Mouse (Mus musculus) myocyte (in vitro differentiated cells): ENCODE data around the gene Ndufb10. TPM values are rescaled to one million over a fixed set of nuclear protein-coding genes. Genes with fewer than 3 reads are reported as not detected.
A peak's percentile ranks its signal among the peaks of the same experiment; 100 is the strongest.

Experiments
- H3K27me3 ChIP-seq: one replicate; pipeline ENCODE4 v1.6.1; 2011; ENCODE audit not compliant: control insufficient read depth, insufficient read depth, insufficient read length
- H3K36me3 ChIP-seq: one replicate; pipeline ENCODE4 v1.6.1; 2011; ENCODE audit not compliant: control insufficient read depth, insufficient read depth
- H3K4me2 ChIP-seq: one replicate; pipeline ENCODE4 v1.6.1; 2011; ENCODE audit warnings: low read depth, control low read depth
- H3K4me3 ChIP-seq: one replicate; pipeline ENCODE4 v1.5.1; 2011; ENCODE audit warnings: mild to moderate bottlenecking, control low read depth, moderate library complexity
- H3K79me2 ChIP-seq: one replicate; pipeline ENCODE4 v1.6.1; 2011; ENCODE audit not compliant: control insufficient read depth, insufficient read depth
- H3ac ChIP-seq: one replicate; pipeline ENCODE4 v1.6.1; 2011; ENCODE audit not compliant: control insufficient read depth, insufficient read length
- CEBPB ChIP-seq: IDR thresholded peaks from 2 replicates; pipeline ENCODE4 v1.6.1; 2011; ENCODE audit warnings: mild to moderate bottlenecking, moderate library complexity; ENCODE audit not compliant: poor library complexity, insufficient read depth, severe bottlenecking
- E2F4 ChIP-seq: IDR thresholded peaks from one replicate; pipeline ENCODE4 v1.6.1; 2011; ENCODE audit warnings: mild to moderate bottlenecking, control low read depth, moderate library complexity; ENCODE audit not compliant: insufficient read depth
- MAX ChIP-seq: IDR thresholded peaks from one replicate; pipeline ENCODE4 v1.6.1; 2011; ENCODE audit warnings: low read depth, mild to moderate bottlenecking, control low read depth
- MYOD1 ChIP-seq, 3 experiments: IDR thresholded peaks; one replicate each; pipeline ENCODE4 v1.6.1; 2011; ENCODE audit warnings: control low read depth in 2 of 3, low read depth in 2 of 3, mild to moderate bottlenecking in 2 of 3, moderate library complexity in 1 of 3; ENCODE audit not compliant: insufficient read length in 2 of 3, control insufficient read depth in 1 of 3
- MYOG ChIP-seq, 3 experiments: IDR thresholded peaks; one replicate each; pipeline ENCODE4 v1.6.1; 2011; ENCODE audit warnings: control low read depth in 2 of 3, low read depth in 2 of 3, mild to moderate bottlenecking in 2 of 3; ENCODE audit not compliant: insufficient read length in 2 of 3, control insufficient read depth in 1 of 3, insufficient read depth in 1 of 3
- POLR2A ChIP-seq: IDR thresholded peaks from one replicate; pipeline ENCODE4 v1.6.1; 2011; ENCODE audit warnings: low read depth, mild to moderate bottlenecking, control low read depth, moderate library complexity; ENCODE audit not compliant: insufficient read length
- POLR2AphosphoS2 ChIP-seq: IDR thresholded peaks from one replicate; pipeline ENCODE4 v1.6.1; 2011; ENCODE audit warnings: low read depth, control low read depth; ENCODE audit not compliant: insufficient read length
- REST ChIP-seq: IDR thresholded peaks from one replicate; pipeline ENCODE4 v1.6.1; 2011; ENCODE audit warnings: mild to moderate bottlenecking, control low read depth, moderate library complexity; ENCODE audit not compliant: insufficient read depth, insufficient read length
- SRF ChIP-seq: IDR thresholded peaks from one replicate; pipeline ENCODE4 v1.6.1; 2011; ENCODE audit warnings: low read depth; ENCODE audit not compliant: control insufficient read depth, insufficient read length
- TCF12 ChIP-seq: IDR thresholded peaks from one replicate; pipeline ENCODE4 v1.6.1; 2011; ENCODE audit warnings: mild to moderate bottlenecking, control low read depth; ENCODE audit not compliant: poor library complexity, insufficient read depth, severe bottlenecking
- TCF3 ChIP-seq: IDR thresholded peaks from one replicate; pipeline ENCODE4 v1.6.1; 2011; ENCODE audit warnings: low read depth, control low read depth; ENCODE audit not compliant: insufficient read length
- USF1 ChIP-seq: IDR thresholded peaks from one replicate; pipeline ENCODE4 v1.6.1; 2011; ENCODE audit warnings: low read depth, mild to moderate bottlenecking, control low read depth, moderate library complexity
- polyA plus RNA-seq: library from polyadenylated mRNA; unstranded; fragments of >200 nt; fragmentation: generic; extraction: Trizol; gene quantifications from one replicate; pipeline ENCODE4 v1.2.1, GENCODE M21; 2012; ENCODE audit warnings: missing spikeins

Ndufb10 gene
- polyA plus RNA-seq, 1 experiment: 547 TPM

- peaks cover 35% of the 10 kb centered on the region for H3K79me2 ChIP-seq
- H3K4me2 ChIP-seq: no peak overlapping the region
- TF ChIP-seq SRF (no peak), TCF3 (no peak), REST (no peak), USF1 (no peak), MYOG (IDR thresholded peaks at IDR 0.05; ENCODE audit: control insufficient read depth in 1 of 3, insufficient read depth in 1 of 3, insufficient read length in 2 of 3, low read depth in 2 of 3) (no peak), CEBPB (no peak), MAX (no peak), TCF12 (no peak), POLR2A (no peak)
- H3K4me3 ChIP-seq: no peak overlapping the region
- H3K27me3 ChIP-seq: no peaks in the 10 kb centered on the region
- peaks cover 8% of the 10 kb centered on the region for H3K36me3 ChIP-seq
- H3ac ChIP-seq: no peak overlapping the region
These were observed 46.7 kb downstream of the Ndufb10 start for GRCm38 (mm10) chr17:24677500-24678080.

GRCm38 (mm10) chr17:24676877-24677276, 47.4 kb downstream of the Ndufb10 start:
- Histone ChIP-seq H3K27me3 (no peaks in the 10 kb centered on the region), H3K4me2 (no peak overlapping the region), H3K4me3 (no peak overlapping the region), H3ac (no peak overlapping the region), H3K79me2 (peaks cover 42% of the 10 kb centered on the region), H3K36me3 (peaks cover 6% of the 10 kb centered on the region)
- peak in 2 of 3 experiments; percentile 87 to 95 for TF ChIP-seq MYOG (IDR thresholded peaks at IDR 0.05; ENCODE audit: control insufficient read depth in 1 of 3, insufficient read depth in 1 of 3, insufficient read length in 2 of 3, low read depth in 2 of 3)
- TF ChIP-seq USF1: no peak
- no peak for TF ChIP-seq CEBPB
- no peak for TF ChIP-seq MAX
- TF ChIP-seq MYOD1 (IDR thresholded peaks at IDR 0.05; ENCODE audit: control insufficient read depth in 1 of 3, insufficient read length in 2 of 3, low read depth in 2 of 3): peak in 2 of 3 experiments; percentile 71 to 93
- TF ChIP-seq TCF3: peak; percentile 30
- no peak for TF ChIP-seq POLR2AphosphoS2

- TF ChIP-seq USF1: no peak
- no peak for TF ChIP-seq REST
- TF ChIP-seq SRF: no peak
- TF ChIP-seq E2F4: no peak
- TF ChIP-seq TCF12: no peak
- no peak for TF ChIP-seq TCF3
- TF ChIP-seq MYOG (IDR thresholded peaks at IDR 0.05; ENCODE audit: control insufficient read depth in 1 of 3, insufficient read depth in 1 of 3, insufficient read length in 2 of 3, low read depth in 2 of 3): no peak
- TF ChIP-seq POLR2AphosphoS2: no peak
- TF ChIP-seq POLR2A: no peak
- no peak for TF ChIP-seq MAX
- no peak for TF ChIP-seq MYOD1 (IDR thresholded peaks at IDR 0.05; ENCODE audit: control insufficient read depth in 1 of 3, insufficient read length in 2 of 3, low read depth in 2 of 3)
- no peak for TF ChIP-seq CEBPB
- Histone ChIP-seq H3K27me3 (no peaks in the 10 kb centered on the region), H3K79me2 (peaks cover 49% of the 10 kb centered on the region), H3K36me3 (no peaks in the 10 kb centered on the region), H3K4me2 (no peak overlapping the region), H3ac (no peak overlapping the region), H3K4me3 (no peak overlapping the region)
These were observed 48.1 kb downstream of the Ndufb10 start for GRCm38 (mm10) chr17:24676187-24676586.

GRCm38 (mm10) chr17:24674277-24674676, 50.0 kb downstream of the Ndufb10 start:
- no peaks in the 10 kb centered on the region for H3K36me3 ChIP-seq
- H3K27me3 ChIP-seq: no peaks in the 10 kb centered on the region
- TF ChIP-seq CEBPB: no peak
- TF ChIP-seq E2F4: no peak
- no peak for TF ChIP-seq MYOG (IDR thresholded peaks at IDR 0.05; ENCODE audit: control insufficient read depth in 1 of 3, insufficient read depth in 1 of 3, insufficient read length in 2 of 3, low read depth in 2 of 3)
- no peak for TF ChIP-seq MAX
- TF ChIP-seq POLR2AphosphoS2: no peak
- TF ChIP-seq USF1: no peak
- TF ChIP-seq MYOD1 (IDR thresholded peaks at IDR 0.05; ENCODE audit: control insufficient read depth in 1 of 3, insufficient read length in 2 of 3, low read depth in 2 of 3): no peak
- TF ChIP-seq TCF12: no peak
- TF ChIP-seq REST: no peak
- TF ChIP-seq SRF: no peak
- no peak for TF ChIP-seq TCF3
- TF ChIP-seq POLR2A: no peak
- H3ac ChIP-seq: no peak overlapping the region
- H3K4me3 ChIP-seq: no peak overlapping the region
- peaks cover 65% of the 10 kb centered on the region for H3K79me2 ChIP-seq
- H3K4me2 ChIP-seq: no peak overlapping the region
